In genomic region chr7:139466484-139467176, GRCm38 (mm10) we compare ENCODE assay signal across 11 mouse cellular contexts.
DNase-seq lines count a peak whose midpoint lies in the region; ATAC-seq and TF ChIP-seq lines count a peak whose summit lies in the region.
"Had no signal": no experiment of that assay in that cellular context is flagged by ENCODE, and none has a peak within 500 bp of the region (broad histone marks: within the 10 kb centered on the region; RNA-seq: fewer than 3 reads in every experiment).

No protein-coding gene starts in this region.

- TF ChIP-seq CTCF in lung, postnatal 0 days (IDR thresholded peaks at IDR 0.05): no peak
- TF ChIP-seq CTCF in stomach, postnatal 0 days (IDR thresholded peaks at IDR 0.05; ENCODE audit: low read depth): no peak

- no peak overlapping the region for H3K9ac ChIP-seq in lung, postnatal 0 days (replicated peaks; ENCODE audit: low read depth)
- no peak overlapping the region for H3K9ac ChIP-seq in limb, embryonic 15.5 days
- H3K9ac ChIP-seq in stomach, postnatal 0 days (ENCODE audit: low read length): no peak overlapping the region

- 0 out of 2 replicates have a peak overlapping the region, but pooled peaks have one; percentile 6 for H3K27ac ChIP-seq in lung, postnatal 0 days (ENCODE audit: low read length)
- H3K27ac ChIP-seq in limb, embryonic 15.5 days: 0 out of 2 replicates have a peak overlapping the region, but pooled peaks have one; percentile 65
- H3K27ac ChIP-seq in stomach, postnatal 0 days (replicated peaks): peak overlapping the region; percentile 93

- no peaks in the 10 kb centered on the region for H3K9me3 ChIP-seq in lung, postnatal 0 days (ENCODE audit: low read length)
- H3K9me3 ChIP-seq in limb, embryonic 15.5 days: no peaks in the 10 kb centered on the region
- H3K9me3 ChIP-seq in stomach, postnatal 0 days (ENCODE audit: control insufficient read depth, low read length): no peaks in the 10 kb centered on the region

- peaks cover 30% of the 10 kb centered on the region; the same call in 1 of the 2 replicates for H3K4me1 ChIP-seq in lung, postnatal 0 days (ENCODE audit: insufficient read depth, low read depth, low read length)
- H3K4me1 ChIP-seq in limb, embryonic 15.5 days: peaks cover 29% of the 10 kb centered on the region
- peaks cover 9% of the 10 kb centered on the region; the same call in 1 of the 2 replicates for H3K4me1 ChIP-seq in stomach, postnatal 0 days (replicated peaks; ENCODE audit: control insufficient read depth, insufficient read depth)

- 15% methylated on average over 6 of the region's 7 CpGs for WGBS in lung, postnatal 0 days
- 42% methylated on average over 7 of the region's 7 CpGs for WGBS in limb, embryonic 15.5 days
- WGBS in stomach, postnatal 0 days: 19% methylated on average over 7 of the region's 7 CpGs

- no peak for TF ChIP-seq EP300 in lung, postnatal 0 days (IDR thresholded peaks at IDR 0.05)
- TF ChIP-seq EP300 in stomach, postnatal 0 days (optimal IDR thresholded peaks at IDR 0.05): no peak

- peak; percentile 45 for ATAC-seq in lung, postnatal 0 days
- no peak for ATAC-seq in limb, embryonic 15.5 days (ENCODE audit: insufficient number of reproducible peaks, low FRiP score, low TSS enrichment, low read depth)
- ATAC-seq in stomach, postnatal 0 days (ENCODE audit: low FRiP score, low TSS enrichment): no peak
- ATAC-seq: activated CD4-positive, CD25-positive, alpha-beta regulatory T cell, adult 4 months had no signal

- no peak overlapping the region for H3K4me3 ChIP-seq in lung, postnatal 0 days (ENCODE audit: low read depth, low read length)
- H3K4me3 ChIP-seq in limb, embryonic 15.5 days: no peak overlapping the region
- H3K4me3 ChIP-seq in stomach, postnatal 0 days (ENCODE audit: low read depth, low read length): no peak overlapping the region

- H3K27me3 ChIP-seq in lung, postnatal 0 days (replicated peaks; ENCODE audit: insufficient read depth, low read length): no peaks in the 10 kb centered on the region
- H3K27me3 ChIP-seq in limb, embryonic 15.5 days: no peaks in the 10 kb centered on the region
- no peaks in the 10 kb centered on the region for H3K27me3 ChIP-seq in stomach, postnatal 0 days (ENCODE audit: control insufficient read depth, insufficient read depth, low read length)

- H3K4me2 ChIP-seq in lung, postnatal 0 days (replicated peaks; ENCODE audit: low read depth, low read length): no peak overlapping the region
- H3K4me2 ChIP-seq in limb, embryonic 15.5 days: no peak overlapping the region
- no peak overlapping the region for H3K4me2 ChIP-seq in stomach, postnatal 0 days (replicated peaks; ENCODE audit: low read depth)

- no peaks in the 10 kb centered on the region for H3K36me3 ChIP-seq in lung, postnatal 0 days (ENCODE audit: insufficient read depth, low read length)
- no peaks in the 10 kb centered on the region for H3K36me3 ChIP-seq in limb, embryonic 15.5 days
- H3K36me3 ChIP-seq in stomach, postnatal 0 days (ENCODE audit: control insufficient read depth, insufficient read depth, low read length): no peaks in the 10 kb centered on the region

- DNase-seq in adrenal gland, postnatal 10 days: peak; percentile 27
- no peak for DNase-seq in adrenal gland, postnatal 4 days (ENCODE audit: low spot score in 2 of 2)
- peak; percentile 63 for DNase-seq in lung, postnatal 0 days (ENCODE audit: low spot score)
- no peak for DNase-seq in lung, postnatal 4 days
- no peak for DNase-seq in stomach, postnatal 0 days (ENCODE audit: low spot score)
- DNase-seq in urinary bladder, postnatal 36 days (ENCODE audit: low spot score in 2 of 2): no peak
- no peak for DNase-seq in spleen, adult 18-20 months
- DNase-seq: B cell, adult 2 months; right cerebral cortex, postnatal 25 days had no signal

Comparison
In these comparisons a context has a peak if more than half of its experiments do, and no peak if none do; other contexts are left out.
1. DNase-seq: peak in adrenal gland, postnatal 10 days (single experiment) and lung, postnatal 0 days (single experiment); none in adrenal gland, postnatal 4 days (0 of 2), lung, postnatal 4 days (0 of 2), stomach, postnatal 0 days (single experiment), urinary bladder, postnatal 36 days (0 of 2) and spleen, adult 18-20 months (0 of 2).
2. H3K27ac ChIP-seq: peak in every context shown above with its lines; median percentile 93 in stomach, postnatal 0 days; 65 in limb, embryonic 15.5 days; 6 in lung, postnatal 0 days.